Mouse (Mus musculus): ENCODE data around the gene Ddr2.
"Not testable (repeated sequence)": the region's sequence is repeated elsewhere in the genome, so short reads cannot be mapped to it uniquely, and the experiment has no call there.

Ddr2 gene

GRCm38 (mm10) chr1:170035575-170035974, 75.0 kb downstream of the Ddr2 start:
- DNase-seq (ENCODE audit: low read depth), result no peak

GRCm38 (mm10) chr1:170034961-170035360, 75.6 kb downstream of the Ddr2 start:
- no peak for DNase-seq (ENCODE audit: low read depth)

DNA sequence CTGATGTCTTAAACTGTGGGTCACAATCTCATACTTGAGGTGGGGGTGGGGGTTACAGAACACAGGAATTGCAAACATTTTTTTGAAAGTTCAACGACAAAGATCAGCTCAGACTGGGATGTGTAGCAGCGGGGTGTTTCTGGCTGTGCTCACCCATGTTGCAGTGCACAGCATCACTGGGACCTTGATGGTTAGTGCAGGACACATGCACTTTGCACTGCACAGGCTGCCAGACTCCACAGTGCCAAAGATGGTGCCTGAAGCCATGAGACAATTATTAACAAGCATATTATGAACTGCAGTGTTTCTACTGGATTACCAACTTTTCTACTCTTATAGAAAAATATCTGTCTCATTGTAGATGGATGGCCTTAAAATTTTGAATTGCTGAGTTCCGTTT, 78.9 kb downstream of the Ddr2 start:
- no peak for DNase-seq (ENCODE audit: low read depth)

GRCm38 (mm10) chr1:170014784-170015183, 95.8 kb downstream of the Ddr2 start:
- DNase-seq (ENCODE audit: low read depth), result no peak

DNA sequence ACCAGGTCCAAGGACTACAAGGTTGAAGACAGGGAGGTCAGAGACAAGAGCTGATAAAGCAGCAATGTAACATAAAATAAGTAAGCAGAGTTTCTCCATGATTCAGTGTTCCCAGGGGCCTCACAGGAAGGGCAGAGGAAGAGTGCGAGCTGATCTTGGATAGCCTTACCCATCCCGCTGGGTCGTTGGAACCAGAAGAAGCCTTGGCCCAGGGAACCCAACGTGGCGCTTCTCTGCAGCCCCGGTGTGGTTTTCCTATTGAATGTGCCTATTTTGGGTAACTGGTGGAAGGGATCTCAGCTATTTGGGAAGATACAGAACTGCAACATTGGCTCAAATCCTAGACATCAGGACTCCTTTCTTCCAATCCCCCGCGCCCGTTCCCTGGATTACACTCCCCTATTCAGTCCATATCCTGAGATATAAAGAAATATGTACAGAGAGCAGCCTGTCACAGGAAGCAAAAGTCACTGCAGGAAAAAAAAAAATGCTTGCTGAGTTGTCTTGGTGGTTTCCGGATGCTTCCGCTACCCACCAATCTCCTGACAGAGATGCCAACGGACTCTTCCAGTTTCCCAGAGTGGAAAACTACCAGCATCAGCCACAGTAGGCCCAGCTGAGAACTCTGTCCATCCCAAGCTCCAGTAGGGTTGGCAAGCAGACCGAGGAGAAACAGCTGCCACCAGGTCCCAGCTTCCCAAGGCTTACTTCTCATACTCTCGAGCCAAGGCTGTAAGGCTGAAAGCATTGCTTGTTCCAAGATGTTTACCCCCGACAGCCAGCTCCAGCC, 99.7 kb downstream of the Ddr2 start:
- DNase-seq (ENCODE audit: low read depth), result no peak

DNA sequence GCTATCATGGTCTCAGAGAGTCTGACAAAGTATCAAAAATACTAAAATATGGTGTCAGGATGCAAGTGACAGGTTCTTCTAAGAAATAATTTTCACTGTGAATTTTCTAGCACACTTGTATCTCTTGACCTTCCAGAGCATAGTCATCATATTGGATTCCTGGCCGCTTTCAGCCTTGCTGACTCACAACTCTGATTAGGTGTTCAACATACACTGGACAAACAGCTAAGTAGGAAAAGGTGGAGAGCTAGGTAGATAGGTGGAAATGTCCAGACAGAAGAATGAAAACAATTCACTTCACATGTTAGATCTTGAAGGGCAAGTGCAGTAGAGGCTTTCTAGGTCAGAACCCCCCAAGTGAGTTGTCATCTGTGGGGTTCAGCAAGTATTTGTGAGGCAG, 101.3 kb downstream of the Ddr2 start:
- no peak for DNase-seq (ENCODE audit: low read depth)

DNA sequence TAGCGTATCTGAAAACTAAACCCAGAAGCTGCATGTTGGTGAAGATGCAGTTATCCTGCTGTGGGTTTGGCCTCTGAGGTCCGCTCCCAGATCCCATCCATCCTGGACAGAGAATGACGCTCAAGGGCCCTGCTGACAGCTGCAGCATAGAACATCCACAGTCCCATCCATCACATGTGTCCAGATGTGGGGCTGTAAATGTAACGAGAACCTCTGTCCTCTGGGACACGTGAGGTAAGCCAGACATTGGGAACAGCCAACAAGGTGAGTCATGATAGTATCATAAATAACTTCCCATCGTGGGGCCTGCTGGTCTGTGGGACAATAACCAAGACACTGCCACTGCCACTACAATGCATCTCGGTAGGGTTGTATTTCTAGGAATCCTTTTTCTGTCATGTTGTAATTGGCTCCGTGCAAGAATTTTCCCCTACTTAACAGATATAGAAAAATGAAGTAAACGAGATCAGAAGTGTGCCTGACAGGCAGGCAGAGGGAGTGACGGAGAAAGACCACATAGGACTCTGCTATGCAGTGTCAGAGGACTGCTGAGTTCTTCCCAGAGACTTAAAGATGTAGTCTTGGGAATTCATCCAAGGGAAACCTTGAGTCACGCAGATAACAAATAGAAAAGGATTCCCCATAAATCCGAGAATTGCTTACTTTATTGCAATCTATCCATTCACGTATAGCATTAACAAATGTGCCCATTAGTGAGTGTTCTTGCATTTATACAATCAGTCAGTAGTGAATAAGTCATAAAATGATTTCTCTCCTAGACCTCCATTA, 101.9 kb downstream of the Ddr2 start:
- no peak for DNase-seq (ENCODE audit: low read depth)

DNA sequence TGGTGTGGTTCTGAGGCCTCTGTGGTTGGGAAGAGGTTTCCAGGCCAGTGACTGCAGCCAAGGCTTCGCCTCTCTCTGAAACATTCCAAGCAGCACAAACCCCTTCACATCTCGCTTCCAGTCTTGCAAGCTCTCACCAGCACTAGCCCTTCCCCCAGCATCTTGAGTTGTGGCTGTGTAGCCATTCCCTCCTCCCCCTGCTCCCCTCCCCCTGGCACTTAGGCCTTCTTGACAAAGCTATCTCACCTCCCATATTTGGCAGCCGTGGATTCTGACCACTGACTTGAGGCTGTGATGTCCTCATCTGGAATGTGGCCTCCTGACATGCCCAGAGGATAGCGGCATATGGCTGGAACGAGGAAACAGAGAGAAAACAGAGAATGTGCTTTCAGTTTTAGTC, 104.0 kb downstream of the Ddr2 start:
- DNase-seq (ENCODE audit: low read depth), result no peak

DNA sequence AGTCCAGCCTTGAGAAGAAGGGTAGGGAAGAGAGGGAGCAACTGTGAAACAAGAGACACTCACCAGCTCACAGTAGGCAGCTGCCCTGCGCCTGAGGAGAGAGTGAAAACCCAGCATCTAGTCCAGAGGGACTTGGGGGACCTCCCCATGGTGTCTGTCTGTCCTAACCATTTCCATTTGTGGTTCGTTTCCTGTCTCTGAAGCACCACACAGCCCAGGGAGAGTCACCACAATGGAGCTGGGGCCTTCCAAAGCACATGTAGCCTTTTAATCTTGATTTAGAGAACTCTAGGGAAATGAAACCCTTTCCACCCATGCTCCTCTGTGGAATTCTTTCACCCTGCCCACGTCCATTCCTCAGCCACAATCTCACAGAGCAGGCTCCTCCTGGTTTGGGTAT, 105.3 kb downstream of the Ddr2 start:
- DNase-seq (ENCODE audit: low read depth), result no peak

GRCm38 (mm10) chr1:169993901-169994300, 116.7 kb downstream of the Ddr2 start:
- DNase-seq (ENCODE audit: low read depth), result not testable (repeated sequence)

DNA sequence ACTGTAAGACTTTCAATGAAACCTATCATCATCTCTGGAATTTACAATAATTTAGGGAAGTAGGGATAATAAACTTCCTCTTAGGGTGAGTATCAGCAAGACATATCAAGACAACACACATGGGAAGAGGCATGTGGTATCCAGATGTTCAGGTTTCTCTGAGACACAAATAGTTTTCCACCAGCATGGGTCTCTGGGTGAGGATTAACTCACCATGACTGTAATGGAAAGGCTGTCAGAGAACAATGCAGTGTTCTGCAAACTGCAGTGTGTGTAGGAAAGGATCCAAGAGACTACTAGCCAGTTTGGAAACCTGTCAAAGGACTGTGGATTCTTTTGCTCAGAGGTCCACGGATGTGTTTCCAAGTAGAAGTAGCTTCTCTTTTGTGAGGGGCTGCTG, 124.4 kb downstream of the Ddr2 start:
- DNase-seq (ENCODE audit: low read depth), result no peak

DNA sequence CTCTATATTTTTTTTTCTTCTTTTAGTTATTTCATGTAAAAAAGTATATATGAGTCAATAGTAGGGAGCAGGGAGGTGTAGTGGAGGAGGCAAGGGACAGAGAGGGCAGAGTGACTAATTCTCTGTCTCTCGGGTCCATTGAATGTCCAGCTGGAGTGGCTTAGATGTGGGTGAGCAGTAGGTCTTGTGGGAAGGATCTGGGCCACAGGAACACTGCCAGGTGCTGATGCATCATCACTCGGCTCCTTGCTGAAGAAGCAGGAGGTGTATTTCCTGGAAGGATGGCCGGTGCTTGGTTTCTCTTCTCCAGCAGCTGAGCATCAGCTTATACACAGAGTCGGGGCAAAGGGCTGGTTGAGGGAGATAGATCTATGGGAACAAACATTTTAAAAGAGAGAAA, 132.9 kb downstream of the Ddr2 start:
- DNase-seq (ENCODE audit: low read depth), result no peak

GRCm38 (mm10) chr1:169971998-169972397, 138.6 kb downstream of the Ddr2 start:
- no peak for DNase-seq (ENCODE audit: low read depth)

DNA sequence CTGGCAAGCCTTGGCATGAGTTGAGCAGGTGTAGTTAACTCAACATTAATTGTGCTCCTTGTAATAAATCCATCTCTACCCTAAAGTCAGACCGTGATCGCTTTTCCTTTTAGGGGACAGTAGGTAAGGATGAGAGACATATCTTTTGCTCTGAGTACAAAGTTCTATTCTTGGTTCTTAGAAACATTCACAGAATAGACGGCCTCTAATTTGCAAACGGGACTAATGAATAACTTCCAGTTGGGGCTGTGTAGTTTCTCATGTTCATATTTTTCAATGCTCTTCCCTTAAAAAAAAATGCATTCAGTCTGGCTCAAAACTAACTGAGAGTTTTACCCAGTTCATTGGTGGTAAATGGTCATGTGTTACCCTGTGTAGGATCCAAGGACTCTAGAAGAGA, 139.6 kb downstream of the Ddr2 start:
- DNase-seq (ENCODE audit: low read depth), result no peak

GRCm38 (mm10) chr1:169969516-169969886, 141.1 kb downstream of the Ddr2 start:
- no peak for DNase-seq (ENCODE audit: low read depth)

DNA sequence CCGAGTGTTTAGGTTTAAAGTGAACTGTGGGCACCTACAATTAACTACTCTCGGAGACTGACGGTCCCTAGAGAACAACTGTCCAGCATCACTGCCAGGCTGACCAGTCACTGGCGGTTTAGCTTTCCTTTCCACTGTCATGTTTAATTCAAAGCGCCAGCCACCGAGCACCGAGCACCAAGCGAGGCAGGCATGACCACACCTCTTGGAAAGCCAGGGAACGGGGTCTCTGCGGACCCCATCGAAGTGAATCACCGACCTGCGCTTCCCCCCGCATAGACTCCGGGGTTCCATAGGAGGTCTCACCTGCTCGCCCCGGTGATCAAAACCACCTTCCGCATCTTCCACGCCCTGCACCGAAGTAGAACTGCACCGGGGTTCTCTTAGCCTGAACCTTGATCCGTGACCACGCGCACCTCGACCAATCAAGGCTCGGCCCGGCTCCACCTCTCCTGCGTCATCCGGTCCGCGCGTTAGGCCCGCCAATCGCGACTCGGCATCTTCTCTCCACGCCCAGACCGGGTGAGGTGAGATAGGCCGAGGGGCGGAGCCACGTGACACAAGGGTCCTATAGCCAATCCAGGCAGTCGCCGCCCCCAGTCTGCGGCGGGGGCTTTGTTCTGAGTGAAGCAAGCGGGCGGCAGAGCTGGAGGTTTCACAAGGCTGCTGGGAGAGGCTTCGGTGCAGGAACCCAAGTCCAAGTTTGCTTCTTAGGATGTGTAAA, 141.6 kb downstream of the Ddr2 start, which contains the start of gene Hsd17b7:
TSS of gene Hsd17b7 (minus strand) at position 450 of the 724 bp plus-strand sequence.
- DNase-seq (ENCODE audit: low read depth), result peak; percentile 99

- no peak for DNase-seq (ENCODE audit: low read depth)
Observed at GRCm38 (mm10) chr1:169953106-169953505, 157.5 kb downstream of the Ddr2 start.

- no peak for DNase-seq (ENCODE audit: low read depth)
Observed at GRCm38 (mm10) chr1:169952636-169953035, 157.9 kb downstream of the Ddr2 start.

DNA sequence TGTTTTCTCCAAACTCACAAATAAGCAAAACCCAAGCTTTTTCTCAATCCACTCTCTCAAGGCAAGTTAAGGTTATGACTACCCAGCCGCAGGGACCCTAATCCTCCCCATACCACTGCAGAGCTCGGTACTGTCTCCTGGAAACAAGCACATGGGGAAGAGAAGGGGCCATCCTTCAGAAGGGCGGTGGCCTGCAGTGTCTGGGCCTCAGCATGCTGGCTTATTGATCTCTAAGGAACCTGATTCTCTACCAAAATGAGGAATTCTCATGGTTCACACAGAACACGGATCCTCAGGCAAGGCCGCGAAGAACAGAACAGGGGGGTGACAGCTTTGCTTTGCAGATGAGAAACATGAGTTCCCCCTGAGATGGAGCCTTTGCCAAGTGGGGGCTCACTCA, 159.0 kb downstream of the Ddr2 start:
- no peak for DNase-seq (ENCODE audit: low read depth)

DNA sequence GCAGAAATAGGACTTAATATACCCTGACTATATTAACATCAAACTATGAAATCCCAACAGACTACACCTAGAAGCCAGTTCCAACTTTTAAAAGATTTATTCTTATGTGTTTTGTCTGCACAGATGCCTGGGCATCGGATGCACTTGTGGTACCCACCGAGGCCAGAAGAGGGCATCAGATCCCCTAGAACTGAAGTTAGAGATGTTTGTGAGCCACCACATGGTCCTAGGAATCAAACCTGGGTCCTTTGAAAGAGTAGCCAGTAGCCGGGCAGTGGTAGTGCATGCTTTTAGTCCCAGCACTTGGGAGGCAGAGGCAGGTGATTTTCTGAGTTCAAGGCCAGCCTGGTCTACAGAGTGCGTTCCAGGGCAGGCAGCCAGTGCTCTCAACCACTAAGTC, 159.9 kb downstream of the Ddr2 start:
- DNase-seq (ENCODE audit: low read depth), result peak; percentile 25

- DNase-seq (ENCODE audit: low read depth), result no peak
Observed at GRCm38 (mm10) chr1:169949981-169950380, 160.6 kb downstream of the Ddr2 start.

DNA sequence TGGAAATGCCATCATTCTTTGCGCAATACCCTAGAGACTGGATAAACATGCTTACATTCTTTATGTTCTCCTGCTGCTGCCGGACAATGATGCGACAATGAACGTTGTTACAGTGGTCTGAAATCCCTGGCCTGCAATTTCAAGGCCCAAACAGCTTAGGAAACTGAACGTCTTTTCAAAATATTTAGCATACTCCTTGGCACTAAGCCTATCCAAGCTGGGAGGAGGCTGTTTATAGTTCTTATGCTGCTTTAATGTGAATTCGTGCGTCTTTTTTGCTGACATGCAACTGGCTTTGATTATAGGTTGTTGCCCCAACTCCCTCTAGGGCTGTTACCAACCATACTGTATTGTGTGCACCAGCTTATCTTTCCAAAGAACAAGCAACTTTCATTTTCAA, 161.7 kb downstream of the Ddr2 start:
- no peak for DNase-seq (ENCODE audit: low read depth)

- DNase-seq (ENCODE audit: low read depth), result no peak
Observed at GRCm38 (mm10) chr1:169948280-169948679, 162.3 kb downstream of the Ddr2 start.
